14 mouse cellular contexts compared by ENCODE assay signal in genomic region chr7:102170300-102170699, GRCm38 (mm10). TPM values are rescaled to one million over a fixed set of nuclear protein-coding genes. Genes with fewer than 3 reads are reported as not detected.
A peak's percentile ranks its signal among the peaks of the same experiment; 100 is the strongest.
DNase-seq lines count a peak whose midpoint lies in the region; ATAC-seq and TF ChIP-seq lines count a peak whose summit lies in the region.
"Had no signal": no experiment of that assay in that cellular context is flagged by ENCODE, and none has a peak within 500 bp of the region (broad histone marks: within the 10 kb centered on the region; RNA-seq: fewer than 3 reads in every experiment).

No protein-coding gene starts in this region.

- no peak overlapping the region for H3K4me2 ChIP-seq in liver, postnatal 0 days (ENCODE audit: low read depth, low read length)
- H3K4me2 ChIP-seq in liver, embryonic 12.5 days = no peak overlapping the region
- H3K4me2 ChIP-seq: embryonic facial prominence, embryonic 13.5 days; lung, embryonic 15.5 days; neural tube, embryonic 13.5 days had no signal

- peak; percentile 54 for TF ChIP-seq CTCF in liver, postnatal 0 days (IDR thresholded peaks at IDR 0.05; ENCODE audit: low read depth)

- H3K9me3 ChIP-seq in liver, postnatal 0 days (ENCODE audit: low read length) = no peaks in the 10 kb centered on the region
- no peaks in the 10 kb centered on the region for H3K9me3 ChIP-seq in liver, embryonic 12.5 days (replicated peaks)
- H3K9me3 ChIP-seq: embryonic facial prominence, embryonic 13.5 days; lung, embryonic 15.5 days; neural tube, embryonic 13.5 days had no signal

- peak; percentile 16 for DNase-seq in cerebellum, adult 9-10 months
- DNase-seq in cerebellum, postnatal 4 days (ENCODE audit: low spot score in 2 of 2) = no peak
- DNase-seq in liver, postnatal 0 days = no peak
- peak; percentile 61 for DNase-seq in ZHBTc4 (ENCODE audit: low read depth, low spot score)
- peak; percentile 5 for DNase-seq in mesoderm, embryonic 11.5 days (ENCODE audit: low read depth, low spot score)
- DNase-seq in adrenal gland, postnatal 36 days = no peak
- DNase-seq in spleen, postnatal 4 days (ENCODE audit: low spot score in 2 of 2) = no peak
- DNase-seq: gastrocnemius, postnatal 10 days; heart, postnatal 4 days had no signal

- peaks cover 37% of the 10 kb centered on the region for H3K36me3 ChIP-seq in liver, postnatal 0 days (replicated peaks; ENCODE audit: insufficient read depth, low read length)
- H3K36me3 ChIP-seq in liver, embryonic 12.5 days = peaks cover 58% of the 10 kb centered on the region

- H3K4me1 ChIP-seq in liver, postnatal 0 days (ENCODE audit: insufficient read depth) = no peaks in the 10 kb centered on the region
- H3K4me1 ChIP-seq in liver, embryonic 12.5 days = no peaks in the 10 kb centered on the region
- H3K4me1 ChIP-seq: embryonic facial prominence, embryonic 13.5 days; lung, embryonic 15.5 days; neural tube, embryonic 13.5 days had no signal

- H3K9ac ChIP-seq in liver, postnatal 0 days (replicated peaks) = no peak overlapping the region
- H3K9ac ChIP-seq in liver, embryonic 12.5 days = no peak overlapping the region
- H3K9ac ChIP-seq: embryonic facial prominence, embryonic 13.5 days; lung, embryonic 15.5 days; neural tube, embryonic 13.5 days had no signal

- no peaks in the 10 kb centered on the region for H3K27me3 ChIP-seq in liver, postnatal 0 days (ENCODE audit: insufficient read depth, low read length)
- H3K27me3 ChIP-seq in liver, embryonic 12.5 days (replicated peaks) = no peaks in the 10 kb centered on the region
- H3K27me3 ChIP-seq: embryonic facial prominence, embryonic 13.5 days; lung, embryonic 15.5 days; neural tube, embryonic 13.5 days had no signal

- H3K27ac ChIP-seq in liver, postnatal 0 days (ENCODE audit: low read depth) = no peak overlapping the region
- no peak overlapping the region for H3K27ac ChIP-seq in liver, embryonic 12.5 days
- H3K27ac ChIP-seq: embryonic facial prominence, embryonic 13.5 days; lung, embryonic 15.5 days; neural tube, embryonic 13.5 days had no signal

- no peak for ATAC-seq in liver, postnatal 0 days
- ATAC-seq in liver, embryonic 12.5 days = no peak

- TF ChIP-seq EP300 in liver, postnatal 0 days (IDR thresholded peaks at IDR 0.05; ENCODE audit: low read depth) = no peak

- no peak overlapping the region for H3K4me3 ChIP-seq in liver, postnatal 0 days (ENCODE audit: low read depth, low read length)
- H3K4me3 ChIP-seq in liver, embryonic 12.5 days = no peak overlapping the region
- H3K4me3 ChIP-seq: embryonic facial prominence, embryonic 13.5 days; lung, embryonic 15.5 days; neural tube, embryonic 13.5 days had no signal

RNA-seq across cellular contexts. Expression of gene Nup98, which starts 39.7 kb away (rescaled TPM):
- polyA plus RNA-seq in liver, postnatal 0 days (2015; fragmentation: Nextera tagmentation; extraction: Ambion mirVana) = 7.0 and 8.6 TPM in 2 replicates
- 30.4 and 31.0 TPM in 2 replicates for polyA plus RNA-seq in liver, embryonic 12.5 days (2016; fragmentation: Nextera tagmentation; extraction: Ambion mirVana)
- 10 to 100 TPM; 61.1 to 78.2 TPM for total RNA-seq in adrenal gland, postnatal 36 days (2021)

RNA-seq across cellular contexts. Expression of gene Pgap2, which starts 39.7 kb away (rescaled TPM):
- polyA plus RNA-seq in liver, postnatal 0 days (2015; fragmentation: Nextera tagmentation; extraction: Ambion mirVana) = 27.2 and 28.7 TPM in 2 replicates
- 28.5 and 28.6 TPM in 2 replicates for polyA plus RNA-seq in liver, embryonic 12.5 days (2016; fragmentation: Nextera tagmentation; extraction: Ambion mirVana)
- 100 to 1,000 TPM in 1 of 2 experiments, 10 to 100 TPM in 1; 64.1 to 103 TPM for total RNA-seq in adrenal gland, postnatal 36 days (2021)

RNA-seq across cellular contexts. Expression of gene Chrna10, which starts 53.7 kb away (rescaled TPM):
- polyA plus RNA-seq in liver, postnatal 0 days (2015; fragmentation: Nextera tagmentation; extraction: Ambion mirVana) = not detected in 2 replicates
- not detected in 2 replicates for polyA plus RNA-seq in liver, embryonic 12.5 days (2016; fragmentation: Nextera tagmentation; extraction: Ambion mirVana)
- total RNA-seq in adrenal gland, postnatal 36 days (2021) = not detected
- total RNA-seq: adrenal gland, postnatal 4 days; gastrocnemius, postnatal 10 days had no signal
- polyA plus RNA-seq: embryonic facial prominence, embryonic 13.5 days; neural tube, embryonic 13.5 days had no signal

Comparison
In these comparisons a context has a peak if more than half of its experiments do, and no peak if none do; other contexts are left out.
1. DNase-seq: peak in cerebellum, adult 9-10 months (single experiment), ZHBTc4 (single experiment) and mesoderm, embryonic 11.5 days (single experiment); none in cerebellum, postnatal 4 days (0 of 2), liver, postnatal 0 days (single experiment), adrenal gland, postnatal 36 days (0 of 2) and spleen, postnatal 4 days (0 of 2).